Mouse (Mus musculus) regulatory T cell (primary cell): ENCODE measurements around the gene Mmp21.
"Not testable (repeated sequence)": the region's sequence is repeated elsewhere in the genome, so short reads cannot be mapped to it uniquely, and the experiment has no call there.

Experiments
- in situ Hi-C: fragments of 300-600 bp; cut with MboI, MseI; formaldehyde crosslinking; loops from one replicate; pipeline ENCODE4 v1.15.1; 2025; ENCODE audit warnings: high pct_unique_total_duplicates

Mmp21 gene

GRCm38 (mm10) chr7:133679961-133680360, at the start of gene Mmp21:
Mmp21 (minus strand) TSS chr7:133680061.
- in situ Hi-C loops, result no loop called here

GRCm38 (mm10) chr7:133729351-133729750, 49.5 kb upstream of the Mmp21 start:
- in situ Hi-C loops, result no loop called here

GRCm38 (mm10) chr7:133727027-133727426, 47.2 kb upstream of the Mmp21 start:
- in situ Hi-C loops, result no loop called here

GRCm38 (mm10) chr7:133725571-133725970, 45.7 kb upstream of the Mmp21 start:
- in situ Hi-C loops, result no loop called here

- in situ Hi-C loops, result loop anchor here (5.0 kb wide), 1 partner anchor 52 kb away; the partner anchor contains the start of gene Fank1
These were observed 45.0 kb upstream of the Mmp21 start for GRCm38 (mm10) chr7:133724844-133725243.

GRCm38 (mm10) chr7:133720616-133721015, 40.8 kb upstream of the Mmp21 start:
- in situ Hi-C loops, result loop anchor here (5.0 kb wide), 1 partner anchor 57 kb away; the partner anchor contains the start of gene Fank1

GRCm38 (mm10) chr7:133718580-133718979, 38.7 kb upstream of the Mmp21 start:
- in situ Hi-C loops, result no loop called here

GRCm38 (mm10) chr7:133715387-133715786, 35.5 kb upstream of the Mmp21 start:
- in situ Hi-C loops, result no loop called here

- in situ Hi-C loops, result no loop called here
These were observed 27.4 kb upstream of the Mmp21 start for GRCm38 (mm10) chr7:133707301-133707700.

GRCm38 (mm10) chr7:133703906-133704305, 24.0 kb upstream of the Mmp21 start:
- in situ Hi-C loops, result no loop called here

- in situ Hi-C loops, result no loop called here
These were observed 22.5 kb upstream of the Mmp21 start for GRCm38 (mm10) chr7:133702333-133702732.

GRCm38 (mm10) chr7:133701366-133701765, 21.5 kb upstream of the Mmp21 start:
- in situ Hi-C loops, result no loop called here

- in situ Hi-C loops, result no loop called here
These were observed 20.0 kb upstream of the Mmp21 start for GRCm38 (mm10) chr7:133699885-133700284.

- in situ Hi-C loops, result no loop called here
These were observed 18.3 kb upstream of the Mmp21 start for GRCm38 (mm10) chr7:133698021-133698709.

GRCm38 (mm10) chr7:133685644-133686043, 5.8 kb upstream of the Mmp21 start:
- in situ Hi-C loops, result not testable (repeated sequence)

GRCm38 (mm10) chr7:133684701-133685100, 4.8 kb upstream of the Mmp21 start:
- in situ Hi-C loops, result no loop called here

GRCm38 (mm10) chr7:133684110-133684509, 4.2 kb upstream of the Mmp21 start:
- in situ Hi-C loops, result no loop called here

GRCm38 (mm10) chr7:133683626-133684025, 3.8 kb upstream of the Mmp21 start:
- in situ Hi-C loops, result no loop called here

- in situ Hi-C loops, result no loop called here
These were observed 422 bp downstream of the Mmp21 start for GRCm38 (mm10) chr7:133679439-133679838.

- in situ Hi-C loops, result no loop called here
These were observed 1.1 kb downstream of the Mmp21 start for GRCm38 (mm10) chr7:133678716-133679115.

GRCm38 (mm10) chr7:133676002-133676401, 3.9 kb downstream of the Mmp21 start:
- in situ Hi-C loops, result no loop called here

GRCm38 (mm10) chr7:133670846-133671245, 9.0 kb downstream of the Mmp21 start:
- in situ Hi-C loops, result no loop called here

- in situ Hi-C loops, result no loop called here
These were observed 9.9 kb downstream of the Mmp21 start for GRCm38 (mm10) chr7:133669946-133670345.

GRCm38 (mm10) chr7:133669071-133669470, 10.8 kb downstream of the Mmp21 start:
- in situ Hi-C loops, result no loop called here
